11 mouse cellular contexts compared by ENCODE assay signal in the genomic region with DNA sequence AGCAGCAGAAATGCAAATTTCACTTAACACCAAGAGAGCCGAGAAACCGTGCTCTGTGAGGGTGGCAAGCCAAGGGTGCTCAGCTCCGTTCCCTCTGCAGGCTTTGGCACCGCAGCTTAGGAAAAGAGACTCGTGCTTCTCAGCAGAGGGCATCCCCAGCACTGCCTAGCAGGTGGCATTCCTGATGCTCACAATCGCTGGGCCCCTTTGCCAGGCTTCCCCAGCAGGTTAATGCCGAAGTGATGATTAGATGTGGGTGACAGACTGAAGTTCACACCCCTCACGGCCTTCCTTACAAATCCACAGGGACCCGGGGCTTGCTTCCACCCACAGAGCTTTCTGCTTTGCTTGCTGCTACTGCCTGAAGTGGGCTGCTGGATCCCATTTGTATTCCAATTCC.
DNase-seq lines count a peak whose midpoint lies in the region; ATAC-seq lines count a peak whose summit lies in the region.
"Had no signal": no experiment of that assay in that cellular context is flagged by ENCODE, and none has a peak within 500 bp of the region (broad histone marks: within the 10 kb centered on the region; RNA-seq: fewer than 3 reads in every experiment).

No protein-coding gene starts in this region.

- H3K4me3 ChIP-seq in embryonic facial prominence, embryonic 14.5 days (ENCODE audit: low read depth, low read length): no peak overlapping the region
- H3K4me3 ChIP-seq in embryonic facial prominence, embryonic 10.5 days: no peak overlapping the region
- H3K4me3 ChIP-seq: stomach, embryonic 15.5 days had no signal

- no peaks in the 10 kb centered on the region for H3K4me1 ChIP-seq in embryonic facial prominence, embryonic 14.5 days (ENCODE audit: control insufficient read depth, insufficient read depth, low read length)
- H3K4me1 ChIP-seq in embryonic facial prominence, embryonic 10.5 days: peaks cover 12% of the 10 kb centered on the region; the same call in 1 of the 2 replicates
- H3K4me1 ChIP-seq: stomach, embryonic 15.5 days had no signal

- intact Hi-C loops in left cerebral cortex, postnatal 14 days (cut with DNase I): loop anchor here (10.0 kb wide), 1 partner anchor 138 kb away; no protein-coding TSS in a partner anchor

- no peak overlapping the region for H3K9ac ChIP-seq in embryonic facial prominence, embryonic 14.5 days (ENCODE audit: low read depth, low read length)
- H3K9ac ChIP-seq: liver, postnatal 0 days; stomach, embryonic 15.5 days had no signal

- no peaks in the 10 kb centered on the region for H3K27me3 ChIP-seq in embryonic facial prominence, embryonic 14.5 days (replicated peaks; ENCODE audit: control insufficient read depth, insufficient read depth, low read length)
- H3K27me3 ChIP-seq in embryonic facial prominence, embryonic 10.5 days (replicated peaks; ENCODE audit: low read depth, poor library complexity, severe bottlenecking): no peaks in the 10 kb centered on the region
- H3K27me3 ChIP-seq: stomach, embryonic 15.5 days had no signal

- no peaks in the 10 kb centered on the region for H3K9me3 ChIP-seq in embryonic facial prominence, embryonic 14.5 days (ENCODE audit: control insufficient read depth, low read length)
- no peaks in the 10 kb centered on the region for H3K9me3 ChIP-seq in embryonic facial prominence, embryonic 10.5 days
- H3K9me3 ChIP-seq: stomach, embryonic 15.5 days had no signal

- no peak overlapping the region for H3K4me2 ChIP-seq in embryonic facial prominence, embryonic 14.5 days (ENCODE audit: low read depth, low read length)
- H3K4me2 ChIP-seq: stomach, embryonic 15.5 days had no signal

- ATAC-seq in embryonic facial prominence, embryonic 14.5 days (ENCODE audit: low read depth): no peak
- ATAC-seq: liver, postnatal 0 days had no signal

- DNase-seq in embryonic facial prominence, embryonic 14.5 days (ENCODE audit: low spot score): peak; percentile 9
- DNase-seq in embryonic facial prominence, embryonic 10.5 days (ENCODE audit: low spot score): no peak
- peak; percentile 81 for DNase-seq in brain, adult 2 months (ENCODE audit: low read depth, low spot score)
- DNase-seq in frontal cortex, postnatal 25 days (ENCODE audit: low spot score in 2 of 2): peak; percentile 21 to 26
- peak; percentile 42 to 67 for DNase-seq in left cerebral cortex, postnatal 14 days (ENCODE audit: low spot score in 2 of 2)
- no peak for DNase-seq in spleen, adult 12 weeks (ENCODE audit: low spot score)
- no peak for DNase-seq in adrenal gland, postnatal 4 days (ENCODE audit: low spot score in 2 of 2)
- DNase-seq in thymus, postnatal 14 days: no peak
- DNase-seq: gastrocnemius, postnatal 36 days; liver, postnatal 0 days had no signal

- H3K36me3 ChIP-seq in embryonic facial prominence, embryonic 14.5 days (ENCODE audit: control insufficient read depth, insufficient read depth, low read length): no peaks in the 10 kb centered on the region
- H3K36me3 ChIP-seq in embryonic facial prominence, embryonic 10.5 days (replicated peaks): no peaks in the 10 kb centered on the region
- H3K36me3 ChIP-seq: stomach, embryonic 15.5 days had no signal

- 43% methylated on average over 8 of the region's 9 CpGs for WGBS in embryonic facial prominence, embryonic 14.5 days
- 47% methylated on average over 9 of the region's 9 CpGs for WGBS in embryonic facial prominence, embryonic 10.5 days

- H3K27ac ChIP-seq in embryonic facial prominence, embryonic 14.5 days (replicated peaks; ENCODE audit: low read depth, low read length): no peak overlapping the region
- H3K27ac ChIP-seq in embryonic facial prominence, embryonic 10.5 days (replicated peaks): no peak overlapping the region
- H3K27ac ChIP-seq: stomach, embryonic 15.5 days had no signal

Comparison
In these comparisons a context has a peak if more than half of its experiments do, and no peak if none do; other contexts are left out.
1. DNase-seq: peak in embryonic facial prominence, embryonic 14.5 days (single experiment), brain, adult 2 months (single experiment), frontal cortex, postnatal 25 days (2 of 2) and left cerebral cortex, postnatal 14 days (2 of 2); none in embryonic facial prominence, embryonic 10.5 days (single experiment), spleen, adult 12 weeks (single experiment), adrenal gland, postnatal 4 days (0 of 2) and thymus, postnatal 14 days (single experiment).